Mouse (Mus musculus): ENCODE results near the gene Grip1. TPM values are rescaled to one million over a fixed set of nuclear protein-coding genes. Genes with fewer than 3 reads are reported as not detected.

The Grip1 gene
- polyA plus RNA-seq, 1 experiment from 2014 or later: 18.5 TPM

DNA sequence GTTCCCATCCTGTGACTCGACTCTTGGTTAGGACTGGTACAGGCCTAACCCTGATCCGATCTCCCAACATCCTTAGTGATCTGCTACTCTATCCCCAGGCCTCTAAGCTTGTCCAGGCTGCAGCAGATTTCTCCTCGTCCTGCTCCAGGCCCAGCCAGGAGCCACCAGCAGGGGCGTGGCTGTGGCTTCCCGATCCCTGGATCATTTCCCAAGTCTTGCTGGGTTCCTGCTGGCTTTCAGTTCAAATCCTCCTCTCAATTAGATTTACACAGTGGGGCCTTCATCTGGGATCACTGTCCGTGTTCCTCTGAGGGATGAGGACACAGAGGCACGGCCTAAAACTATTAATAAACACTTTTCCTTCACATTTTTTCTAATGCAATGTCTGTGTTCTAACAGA, 25.5 kb upstream of the Grip1 start:
- Histone ChIP-seq H3K27ac (no peak overlapping the region), H3K9me3 (ENCODE audit: control insufficient read depth, low read length) (no peaks in the 10 kb centered on the region), H3K36me3 (replicated peaks; ENCODE audit: control insufficient read depth, insufficient read depth) (no peaks in the 10 kb centered on the region), H3K4me2 (replicated peaks) (no peak overlapping the region), H3K4me1 (replicated peaks; ENCODE audit: control insufficient read depth, insufficient read depth, low read length) (no peaks in the 10 kb centered on the region), H3K27me3 (ENCODE audit: control insufficient read depth, insufficient read depth, low read length) (no peaks in the 10 kb centered on the region), H3K4me3 (replicated peaks; ENCODE audit: low read length) (no peak overlapping the region), H3K9ac (no peak overlapping the region)
- DNase-seq (ENCODE audit: low spot score) (no peak), ATAC-seq (ENCODE audit: low FRiP score) (no peak)
- WGBS: 75% methylated on average over 7 of the region's 7 CpGs

DNA sequence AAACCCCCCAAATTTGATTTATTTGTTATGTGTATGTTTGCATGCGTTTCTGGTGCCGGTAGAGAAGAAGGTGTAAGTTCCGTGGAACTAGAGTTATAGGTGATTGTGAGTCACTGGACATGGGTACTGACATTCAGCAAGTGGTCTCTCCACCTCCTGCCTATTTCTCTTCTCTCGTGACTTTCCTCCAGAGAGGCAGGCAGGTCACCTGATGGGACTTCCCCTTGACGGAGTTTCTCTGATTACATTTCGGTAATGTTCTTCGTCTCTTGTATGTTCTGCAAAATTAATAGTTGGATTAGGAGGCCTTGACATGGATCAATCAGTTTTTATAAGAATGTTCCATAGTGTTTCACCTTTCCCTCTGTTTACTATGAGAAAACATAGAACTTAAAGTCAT, 23.4 kb upstream of the Grip1 start:
- Histone ChIP-seq H3K27ac (no peak overlapping the region), H3K4me3 (replicated peaks; ENCODE audit: low read length) (no peak overlapping the region), H3K9me3 (ENCODE audit: control insufficient read depth, low read length) (no peaks in the 10 kb centered on the region), H3K9ac (no peak overlapping the region), H3K27me3 (ENCODE audit: control insufficient read depth, insufficient read depth, low read length) (no peaks in the 10 kb centered on the region), H3K4me1 (replicated peaks; ENCODE audit: control insufficient read depth, insufficient read depth, low read length) (no peaks in the 10 kb centered on the region), H3K36me3 (replicated peaks; ENCODE audit: control insufficient read depth, insufficient read depth) (no peaks in the 10 kb centered on the region), H3K4me2 (replicated peaks) (no peak overlapping the region)
- ATAC-seq (ENCODE audit: low FRiP score): no peak
- DNase-seq (ENCODE audit: low spot score): no peak
- 86% methylated on average over 7 of the region's 7 CpGs for WGBS

DNA sequence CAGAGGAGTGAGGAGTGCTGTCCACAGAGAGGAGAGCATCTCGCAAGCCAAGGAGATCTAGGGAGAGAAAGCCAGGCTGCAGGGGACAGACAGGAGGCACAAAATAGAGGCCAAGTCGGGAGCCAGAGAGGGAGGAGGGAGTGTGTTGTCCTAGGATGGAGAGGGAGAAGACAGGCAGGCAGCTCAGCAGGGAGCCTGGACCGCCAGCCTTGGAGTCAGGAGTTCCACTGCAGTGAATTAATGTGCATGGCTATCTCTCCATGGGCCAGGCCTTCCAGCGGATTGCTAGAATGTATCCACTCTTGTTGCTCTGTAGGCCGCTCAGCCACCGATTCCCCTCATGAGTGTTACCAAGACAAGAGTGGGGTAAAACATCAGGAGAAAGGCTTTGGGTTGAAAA, 21.8 kb upstream of the Grip1 start:
- DNase-seq (ENCODE audit: low spot score) (no peak), ATAC-seq (ENCODE audit: low FRiP score) (no peak)
- H3K4me1 ChIP-seq (replicated peaks; ENCODE audit: control insufficient read depth, insufficient read depth, low read length): no peaks in the 10 kb centered on the region
- WGBS: 40% methylated on average over 6 of the region's 6 CpGs
- no peak overlapping the region for H3K4me3 ChIP-seq (replicated peaks; ENCODE audit: low read length)
- no peaks in the 10 kb centered on the region for H3K9me3 ChIP-seq (ENCODE audit: control insufficient read depth, low read length)
- H3K27me3 ChIP-seq (ENCODE audit: control insufficient read depth, insufficient read depth, low read length): no peaks in the 10 kb centered on the region
- H3K27ac ChIP-seq: no peak overlapping the region
- H3K4me2 ChIP-seq (replicated peaks): no peak overlapping the region
- no peak overlapping the region for H3K9ac ChIP-seq
- H3K36me3 ChIP-seq (replicated peaks; ENCODE audit: control insufficient read depth, insufficient read depth): no peaks in the 10 kb centered on the region

DNA sequence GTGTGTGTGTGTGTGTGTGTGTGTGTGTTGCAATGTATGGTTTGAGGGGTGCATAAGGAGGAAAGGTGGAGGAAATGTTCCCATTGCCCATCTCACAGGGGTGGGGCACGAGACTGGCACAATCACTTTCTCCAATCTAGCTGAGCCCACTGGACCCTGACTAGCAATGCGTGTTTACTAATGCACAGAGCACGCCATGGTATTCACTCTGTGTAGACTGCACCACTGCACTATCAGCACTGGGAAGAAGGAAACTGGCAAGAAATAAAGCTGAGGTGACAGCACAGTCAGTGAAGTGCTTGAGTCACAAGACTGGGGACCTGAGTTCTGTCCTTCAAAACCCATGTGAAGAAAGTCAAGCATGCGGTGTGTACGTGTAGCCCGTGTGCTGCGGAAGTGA, 17.8 kb upstream of the Grip1 start:
- H3K4me1 ChIP-seq (replicated peaks; ENCODE audit: control insufficient read depth, insufficient read depth, low read length): no peaks in the 10 kb centered on the region
- H3K4me3 ChIP-seq (replicated peaks; ENCODE audit: low read length): no peak overlapping the region
- WGBS: 92% methylated on average over 7 of the region's 7 CpGs
- no peaks in the 10 kb centered on the region for H3K36me3 ChIP-seq (replicated peaks; ENCODE audit: control insufficient read depth, insufficient read depth)
- H3K4me2 ChIP-seq (replicated peaks): no peak overlapping the region
- no peak overlapping the region for H3K27ac ChIP-seq
- no peak for ATAC-seq (ENCODE audit: low FRiP score)
- H3K9ac ChIP-seq: no peak overlapping the region
- H3K27me3 ChIP-seq (ENCODE audit: control insufficient read depth, insufficient read depth, low read length): no peaks in the 10 kb centered on the region
- H3K9me3 ChIP-seq (ENCODE audit: control insufficient read depth, low read length): no peaks in the 10 kb centered on the region
- DNase-seq (ENCODE audit: low spot score): no peak

DNA sequence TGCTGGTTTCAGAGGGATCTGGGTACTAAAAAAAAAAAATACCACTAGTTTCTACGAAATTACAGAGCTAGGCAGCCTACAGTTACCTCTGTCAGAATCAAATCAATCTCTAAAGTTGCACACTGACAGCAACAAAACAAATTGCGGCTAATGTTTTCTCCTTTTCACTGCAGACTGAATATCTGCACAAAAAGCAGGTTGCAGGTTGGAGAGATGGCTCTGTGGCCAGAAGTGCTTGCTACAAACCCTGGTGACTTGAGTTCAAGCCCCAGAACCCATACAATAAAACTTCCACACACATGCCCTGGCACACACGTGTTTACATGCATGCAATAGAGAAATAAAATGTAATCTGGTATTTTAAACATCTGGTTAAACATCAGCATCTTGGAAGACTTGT, 16.3 kb upstream of the Grip1 start:
- H3K27me3 ChIP-seq (ENCODE audit: control insufficient read depth, insufficient read depth, low read length): no peaks in the 10 kb centered on the region

DNA sequence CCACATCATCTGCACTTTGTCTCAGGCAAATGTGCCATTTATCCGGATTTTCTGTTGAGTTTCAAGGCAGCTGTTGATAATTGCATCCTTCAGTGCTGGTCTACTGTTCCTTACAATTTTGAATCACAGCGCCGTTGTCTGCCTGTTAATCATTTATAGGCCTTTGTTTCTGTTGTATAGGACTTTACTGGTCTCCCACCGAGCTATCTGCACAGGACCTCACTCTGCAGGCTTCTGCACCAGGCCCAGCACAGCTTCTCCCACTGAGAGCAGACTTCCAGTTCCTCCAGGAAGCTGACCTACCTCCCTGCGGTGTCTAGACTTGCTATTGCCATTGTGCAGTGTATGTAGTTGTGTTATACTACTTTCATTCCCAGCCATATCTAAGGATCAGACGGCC, 11.9 kb upstream of the Grip1 start:
- Histone ChIP-seq H3K9ac (no peak overlapping the region), H3K4me1 (replicated peaks; ENCODE audit: control insufficient read depth, insufficient read depth, low read length) (peaks cover 6% of the 10 kb centered on the region; the same call in 1 of the 2 replicates), H3K36me3 (replicated peaks; ENCODE audit: control insufficient read depth, insufficient read depth) (no peaks in the 10 kb centered on the region), H3K9me3 (ENCODE audit: control insufficient read depth, low read length) (no peaks in the 10 kb centered on the region), H3K27me3 (ENCODE audit: control insufficient read depth, insufficient read depth, low read length) (no peaks in the 10 kb centered on the region), H3K4me2 (replicated peaks) (no peak overlapping the region), H3K27ac (no peak overlapping the region), H3K4me3 (replicated peaks; ENCODE audit: low read length) (no peak overlapping the region)
- DNase-seq (ENCODE audit: low spot score) (no peak), ATAC-seq (ENCODE audit: low FRiP score) (no peak)
- 17% methylated on average over 6 of the region's 6 CpGs for WGBS

More for the DNA sequence above, 16.3 kb upstream of the Grip1 start:
- Histone ChIP-seq H3K9ac (no peak overlapping the region), H3K36me3 (replicated peaks; ENCODE audit: control insufficient read depth, insufficient read depth) (no peaks in the 10 kb centered on the region), H3K9me3 (ENCODE audit: control insufficient read depth, low read length) (no peaks in the 10 kb centered on the region), H3K4me3 (replicated peaks; ENCODE audit: low read length) (no peak overlapping the region), H3K4me1 (replicated peaks; ENCODE audit: control insufficient read depth, insufficient read depth, low read length) (peaks cover 6% of the 10 kb centered on the region; the same call in 1 of the 2 replicates), H3K27ac (no peak overlapping the region), H3K4me2 (replicated peaks) (no peak overlapping the region)
- no peak for DNase-seq (ENCODE audit: low spot score)
- WGBS: 77% methylated on average over 3 of the region's 3 CpGs
- ATAC-seq (ENCODE audit: low FRiP score): no peak

DNA sequence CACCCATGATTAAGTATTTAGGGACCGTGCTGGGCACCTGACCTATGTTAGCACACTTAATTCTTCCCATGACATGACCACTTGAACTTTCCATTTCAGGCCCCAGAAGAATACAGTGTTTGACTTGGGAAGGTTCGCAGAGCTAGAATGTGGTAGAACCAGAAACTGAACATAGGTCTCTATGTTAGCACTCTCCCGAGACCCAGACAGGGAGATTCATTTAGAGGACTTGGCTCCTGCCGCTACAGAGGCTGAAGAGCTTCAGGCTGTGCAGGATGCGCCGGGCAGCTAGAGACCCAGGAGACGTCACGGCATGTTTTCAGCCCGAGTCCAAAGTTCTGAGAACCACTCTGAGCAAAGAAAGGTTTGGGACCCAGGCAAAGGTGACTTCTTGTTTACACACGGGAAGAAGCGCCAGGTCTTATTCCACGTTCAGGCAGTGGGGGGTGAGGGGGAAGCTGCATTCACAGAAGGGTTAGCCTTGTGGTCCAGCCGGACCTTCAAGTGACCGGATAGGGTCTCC, 6.2 kb upstream of the Grip1 start:
- Histone ChIP-seq H3K27ac (no peak overlapping the region), H3K9me3 (ENCODE audit: control insufficient read depth, low read length) (no peaks in the 10 kb centered on the region), H3K36me3 (replicated peaks; ENCODE audit: control insufficient read depth, insufficient read depth) (no peaks in the 10 kb centered on the region), H3K4me1 (replicated peaks; ENCODE audit: control insufficient read depth, insufficient read depth, low read length) (no peaks in the 10 kb centered on the region), H3K27me3 (ENCODE audit: control insufficient read depth, insufficient read depth, low read length) (no peaks in the 10 kb centered on the region), H3K4me3 (replicated peaks; ENCODE audit: low read length) (no peak overlapping the region), H3K9ac (no peak overlapping the region), H3K4me2 (replicated peaks) (no peak overlapping the region)
- no peak for ATAC-seq (ENCODE audit: low FRiP score)
- 84% methylated on average over 14 of the region's 14 CpGs for WGBS
- no peak for DNase-seq (ENCODE audit: low spot score)

DNA sequence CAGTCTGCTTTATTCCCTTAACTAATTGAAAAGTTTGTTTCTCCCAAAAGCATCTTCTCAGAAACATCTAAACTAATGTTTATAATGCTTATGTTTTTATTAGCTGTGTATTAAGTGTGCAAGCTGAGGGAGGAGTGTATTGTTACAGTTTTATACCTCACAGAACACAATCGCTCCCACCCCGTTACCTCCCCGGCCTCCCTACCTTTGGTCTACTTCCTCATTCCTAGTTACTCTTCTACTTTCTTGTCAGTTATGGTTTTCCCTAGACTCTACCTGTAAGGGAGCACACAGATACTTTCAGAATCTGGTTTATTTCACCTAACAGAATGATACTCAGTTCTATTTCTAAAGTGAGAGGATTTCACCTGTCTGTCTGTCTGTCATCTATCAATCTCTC, 5.7 kb upstream of the Grip1 start:
- ATAC-seq (ENCODE audit: low FRiP score): no peak
- H3K9me3 ChIP-seq (ENCODE audit: control insufficient read depth, low read length): no peaks in the 10 kb centered on the region
- no peak for DNase-seq (ENCODE audit: low spot score)
- H3K27ac ChIP-seq: no peak overlapping the region
- no peak overlapping the region for H3K4me2 ChIP-seq (replicated peaks)
- no peaks in the 10 kb centered on the region for H3K27me3 ChIP-seq (ENCODE audit: control insufficient read depth, insufficient read depth, low read length)
- H3K4me3 ChIP-seq (replicated peaks; ENCODE audit: low read length): no peak overlapping the region
- H3K36me3 ChIP-seq (replicated peaks; ENCODE audit: control insufficient read depth, insufficient read depth): no peaks in the 10 kb centered on the region
- H3K4me1 ChIP-seq (replicated peaks; ENCODE audit: control insufficient read depth, insufficient read depth, low read length): 0 out of 2 replicates have a peak, but pooled peaks cover 4% of the 10 kb centered on the region
- WGBS: 95% methylated on average over 3 of the region's 3 CpGs
- H3K9ac ChIP-seq: no peak overlapping the region

DNA sequence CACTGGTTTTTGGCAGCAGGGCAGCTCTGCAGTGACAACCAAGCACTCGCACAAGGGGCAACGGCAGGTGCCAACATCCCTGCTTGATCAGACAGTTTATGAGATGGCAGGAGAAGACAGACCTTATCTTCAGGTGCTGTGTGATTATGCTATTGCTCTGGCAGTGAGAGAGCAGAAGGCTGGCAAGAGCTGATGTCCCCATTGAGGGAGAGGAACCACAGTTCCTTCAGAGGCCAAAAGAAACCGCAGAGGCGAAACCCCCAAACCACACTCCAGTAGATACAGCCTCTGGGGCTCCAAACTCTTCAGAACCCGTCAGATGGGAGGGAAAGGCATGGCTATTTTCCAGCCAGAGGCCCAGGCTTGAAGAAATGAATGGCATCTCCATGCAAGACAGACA, 932 bp upstream of the Grip1 start:
- no peaks in the 10 kb centered on the region for H3K36me3 ChIP-seq (replicated peaks; ENCODE audit: control insufficient read depth, insufficient read depth)
- H3K27me3 ChIP-seq (ENCODE audit: control insufficient read depth, insufficient read depth, low read length): no peaks in the 10 kb centered on the region
- H3K9me3 ChIP-seq (ENCODE audit: control insufficient read depth, low read length): no peaks in the 10 kb centered on the region
- no peak for DNase-seq (ENCODE audit: low spot score)
- H3K4me2 ChIP-seq (replicated peaks): peak overlapping the region; percentile 92
- H3K27ac ChIP-seq: 0 out of 2 replicates have a peak overlapping the region, but pooled peaks have one; percentile 91
- peak overlapping the region; percentile 62; the same call in 1 of the 2 replicates for H3K4me3 ChIP-seq (replicated peaks; ENCODE audit: low read length)
- H3K4me1 ChIP-seq (replicated peaks; ENCODE audit: control insufficient read depth, insufficient read depth, low read length): peaks cover 23% of the 10 kb centered on the region
- ATAC-seq (ENCODE audit: low FRiP score): no peak
- H3K9ac ChIP-seq: no peak overlapping the region
- WGBS: 48% methylated on average over 5 of the region's 5 CpGs

DNA sequence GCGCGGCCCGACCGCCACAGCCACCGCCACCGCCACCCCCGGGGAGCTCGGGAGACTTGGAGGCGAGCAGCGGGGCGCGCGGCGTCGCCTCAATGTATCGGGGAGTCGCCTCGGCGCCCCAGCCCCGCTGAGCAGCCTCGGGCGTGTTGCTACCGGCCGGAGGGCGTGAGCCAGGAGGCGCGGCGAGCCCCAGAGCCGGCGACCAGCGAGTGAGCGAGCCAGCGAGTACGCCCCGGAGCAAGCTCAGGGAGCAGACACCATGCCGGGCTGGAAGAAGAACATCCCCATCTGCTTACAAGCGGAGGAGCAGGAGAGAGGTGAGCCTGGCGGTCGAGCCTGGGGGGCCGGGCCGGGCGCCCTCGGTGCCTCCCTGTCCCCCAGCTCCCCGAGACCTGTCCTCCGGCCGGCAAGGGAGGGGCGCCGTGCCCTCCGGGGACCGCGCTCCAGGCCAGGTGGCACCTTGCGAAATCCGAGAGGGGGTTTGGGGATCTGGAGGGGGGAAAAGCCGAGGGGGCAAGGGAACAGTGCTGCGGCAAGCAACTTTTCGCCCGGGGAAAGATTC, 557 bp downstream of the Grip1 start:
- Histone ChIP-seq H3K4me1 (replicated peaks; ENCODE audit: control insufficient read depth, insufficient read depth, low read length) (peaks cover 23% of the 10 kb centered on the region), H3K4me2 (replicated peaks) (peak overlapping the region; percentile 92), H3K27me3 (ENCODE audit: control insufficient read depth, insufficient read depth, low read length) (no peaks in the 10 kb centered on the region), H3K27ac (peak overlapping the region; percentile 91), H3K9me3 (ENCODE audit: control insufficient read depth, low read length) (no peaks in the 10 kb centered on the region), H3K4me3 (replicated peaks; ENCODE audit: low read length) (peak overlapping the region; percentile 62), H3K36me3 (replicated peaks; ENCODE audit: control insufficient read depth, insufficient read depth) (no peaks in the 10 kb centered on the region), H3K9ac (peak overlapping the region; percentile 85)
- ATAC-seq (ENCODE audit: low FRiP score) (peak; percentile 75), DNase-seq (ENCODE audit: low spot score) (peak; percentile 49)
- WGBS: under 1% methylated on average over 50 of the region's 57 CpGs

Measured in hindbrain, embryonic 14.5 days (tissue).